Mouse (Mus musculus): ENCODE measurements at regions not wholly inside any gene's neighbourhood (a gene's known extent, or its start where the extent isn't known, plus 50 kb on each side); places are given as distances from the start of the nearest gene placed in this dataset.

GRCm38 (mm10) chr8:11092348-11092747 lies 84.1 kb upstream of the Irs2 start:
- TF ChIP-seq POLR2A (IDR thresholded peaks at IDR 0.05; ENCODE audit: extremely low read depth, insufficient read depth, low read length): no peak
- TF ChIP-seq CTCF (IDR thresholded peaks at IDR 0.05; ENCODE audit: low read depth, low read length): no peak

All from liver, adult 2 months (tissue).